Mouse (Mus musculus) liver, adult 2 months (tissue): ENCODE data around the gene Mdga1. TPM values are rescaled to one million over a fixed set of nuclear protein-coding genes. Genes with fewer than 3 reads are reported as not detected.

Experiments used
- DNase-seq: peaks from one replicate; pipeline ENCODE4 v3.0.0-alpha.2; 2011; ENCODE audit warnings: low read depth, low spot score; ENCODE audit errors: extremely low read depth
- H3K27ac ChIP-seq: fragments of 200-500 bp; replicated peaks from 2 replicates; pipeline ENCODE4 v1.5.1; 2012; ENCODE audit warnings: low read depth, mild to moderate bottlenecking, control low read depth, inconsistent platforms, low read length; ENCODE audit not compliant: insufficient read depth
- H3K27me3 ChIP-seq: fragments of 200-500 bp; 2 replicates; pipeline ENCODE4 v1.6.1; 2012; ENCODE audit warnings: mild to moderate bottlenecking, moderate library complexity, low read length, inconsistent platforms; ENCODE audit not compliant: control insufficient read depth, insufficient read depth
- H3K36me3 ChIP-seq: fragments of 200-500 bp; 2 replicates; pipeline ENCODE4 v1.6.1; 2012; ENCODE audit warnings: low read length, inconsistent platforms; ENCODE audit not compliant: control insufficient read depth, insufficient read depth
- H3K4me1 ChIP-seq: fragments of 200-500 bp; 2 replicates; pipeline ENCODE4 v1.6.1; 2011; ENCODE audit warnings: low read length; ENCODE audit not compliant: control insufficient read depth, insufficient read depth
- H3K4me3 ChIP-seq: fragments of 200-500 bp; 2 replicates; pipeline ENCODE4 v1.5.1; 2011; ENCODE audit warnings: low read depth, mild to moderate bottlenecking, control low read depth, low read length, moderate library complexity; ENCODE audit not compliant: insufficient read depth
- H3K79me2 ChIP-seq: fragments of 200-500 bp; 2 replicates; pipeline ENCODE4 v1.6.1; 2012; ENCODE audit warnings: inconsistent platforms, mild to moderate bottlenecking, low read length, moderate library complexity; ENCODE audit not compliant: control insufficient read depth, insufficient read depth
- H3K9ac ChIP-seq: fragments of 200-500 bp; 2 replicates; pipeline ENCODE4 v1.6.1; 2012; ENCODE audit warnings: low read depth, mild to moderate bottlenecking, control low read depth, inconsistent platforms, low read length
- CTCF ChIP-seq: fragments of 200-500 bp; IDR thresholded peaks from 2 replicates; pipeline ENCODE4 v1.5.1; 2011; ENCODE audit warnings: low read depth, low read length, control low read depth
- POLR2A ChIP-seq: fragments of 200-500 bp; IDR thresholded peaks from 2 replicates; pipeline ENCODE4 v1.6.1; 2011; ENCODE audit warnings: low read length, control low read depth; ENCODE audit not compliant: insufficient read depth; ENCODE audit errors: extremely low read depth
- WGBS: fragments of 180-500 bp; shearing (Covaris S2); methylation state at CpG from one replicate; pipeline ENCODE4 v1.1.7; 2018; 5-methylcytosine and 5-hydroxymethylcytosine counted together
- polyA plus RNA-seq: library from polyadenylated mRNA; depleted of rRNA; stranded (reverse); fragments of >200 nt; gene quantifications from 2 replicates; pipeline ENCODE4 v1.2.3, GENCODE M21; 2012
- total RNA-seq: library from RNA; depleted of rRNA; stranded (reverse); fragments of >200 nt; gene quantifications from 2 replicates; pipeline ENCODE4 v1.2.3, GENCODE M21; 2014

Mdga1 gene
- total and polyA plus RNA-seq, 2 experiments: 0.09 to 0.64 TPM

DNA sequence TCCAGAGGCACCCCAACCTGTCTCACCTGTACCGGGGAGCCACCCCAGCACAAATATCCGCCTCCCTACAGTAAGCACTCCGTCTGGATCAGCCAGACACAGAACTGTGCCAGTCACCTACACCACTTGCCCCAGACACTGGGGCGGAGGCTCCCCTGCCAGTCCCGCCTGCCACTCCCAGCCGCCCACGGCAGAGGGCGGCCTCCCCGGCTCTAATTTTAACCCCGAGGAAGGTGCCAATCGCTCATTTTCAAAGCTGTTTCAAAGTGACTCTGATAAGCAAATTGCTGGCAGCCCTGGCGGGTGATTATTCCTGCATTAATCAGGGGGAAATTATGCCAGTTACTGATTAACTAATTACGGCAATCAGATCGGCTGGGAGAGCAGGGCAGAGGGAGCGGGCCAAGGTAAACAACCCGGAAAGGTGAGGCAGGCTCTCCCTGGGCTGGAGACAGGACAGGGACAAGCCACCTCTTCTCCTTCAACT is 41.1 kb downstream of the Mdga1 start:
- Histone ChIP-seq H3K36me3 (no peaks in the 10 kb centered on the region), H3K27ac (no peak overlapping the region), H3K4me1 (no peaks in the 10 kb centered on the region), H3K79me2 (no peaks in the 10 kb centered on the region), H3K4me3 (peak overlapping the region; percentile 9; the same call in 1 of the 2 replicates), H3K27me3 (no peaks in the 10 kb centered on the region), H3K9ac (no peak overlapping the region)
- WGBS: 14% methylated on average over 16 of the region's 16 CpGs
- no peak for TF ChIP-seq POLR2A
- TF ChIP-seq CTCF: peak; percentile 35; the same call in 1 of the 2 replicates
- DNase-seq: peak; percentile 93

DNA sequence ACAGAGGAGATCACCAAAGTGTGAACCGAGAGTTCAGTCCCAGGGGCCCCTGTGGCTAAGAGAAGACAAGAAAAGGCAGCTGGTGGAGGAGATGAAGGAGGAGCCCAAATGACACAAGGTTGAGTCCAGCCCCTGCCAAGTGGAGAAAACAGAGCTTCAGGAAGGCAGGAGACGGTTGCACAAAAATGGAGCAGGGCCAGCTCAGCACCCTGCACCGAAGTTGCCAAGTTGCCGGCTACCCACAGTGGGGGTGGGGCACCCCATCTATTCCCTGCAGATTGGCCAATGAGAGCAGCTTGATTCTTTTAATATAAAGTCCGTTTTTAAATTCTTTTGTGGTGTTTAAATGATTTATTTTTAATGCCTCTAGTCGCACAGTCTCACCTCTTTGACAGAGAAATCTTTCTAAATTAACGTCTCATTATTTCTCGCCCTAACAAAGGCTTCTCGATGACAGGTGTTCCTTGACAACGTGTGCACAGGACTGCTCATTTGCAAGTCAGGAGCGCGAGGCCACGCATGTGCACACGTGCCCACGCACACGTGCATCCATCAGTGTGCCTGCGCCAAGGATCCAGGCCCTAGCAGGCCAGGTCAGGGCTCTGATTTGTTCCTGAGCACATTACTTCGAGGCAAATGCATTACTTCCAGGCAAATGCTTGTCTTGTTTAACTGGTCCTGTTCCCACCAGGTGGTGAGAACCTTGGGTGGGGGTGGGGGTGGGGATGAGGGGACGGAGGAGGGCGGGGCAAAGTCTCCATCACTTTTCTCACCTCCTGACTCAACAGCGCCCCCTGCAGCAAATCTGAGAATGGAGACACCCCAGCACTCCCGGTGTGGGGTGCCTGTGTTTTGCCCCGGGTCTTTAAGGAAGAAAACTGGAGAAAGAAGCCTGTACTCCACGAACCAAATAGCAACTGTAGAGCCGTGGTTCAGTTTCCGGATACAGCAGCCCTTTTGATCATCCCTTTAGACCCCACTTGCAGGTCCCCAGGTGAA is 44.0 kb downstream of the Mdga1 start:
- Histone ChIP-seq H3K27ac (no peak overlapping the region), H3K27me3 (no peaks in the 10 kb centered on the region), H3K79me2 (no peaks in the 10 kb centered on the region), H3K4me3 (no peak overlapping the region), H3K36me3 (no peaks in the 10 kb centered on the region), H3K4me1 (no peaks in the 10 kb centered on the region), H3K9ac (no peak overlapping the region)
- no peak for DNase-seq
- WGBS: 63% methylated on average over 26 of the region's 26 CpGs
- no peak for TF ChIP-seq POLR2A
- TF ChIP-seq CTCF: no peak

DNA sequence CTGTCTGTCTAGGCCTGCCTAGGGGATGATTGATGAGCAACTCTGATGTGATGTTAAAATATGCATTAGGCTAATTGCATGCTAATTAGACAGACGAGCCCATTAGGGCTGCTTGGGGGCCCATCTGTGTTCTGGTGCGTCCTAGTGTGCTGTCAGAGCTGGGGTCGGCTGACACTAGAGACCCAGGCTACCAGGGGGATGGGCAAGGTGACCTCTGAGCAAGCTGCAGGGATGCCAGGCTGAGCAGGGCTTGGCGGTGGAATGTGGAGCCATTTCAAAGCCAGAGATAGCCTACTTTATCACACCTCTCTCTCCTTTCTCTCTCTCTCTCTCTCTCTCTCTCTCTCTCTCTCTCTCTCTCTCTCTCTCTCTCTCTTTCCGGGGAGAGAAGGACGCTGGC is 49.8 kb downstream of the Mdga1 start:
- no peak for DNase-seq
- Histone ChIP-seq H3K36me3 (no peaks in the 10 kb centered on the region), H3K27me3 (no peaks in the 10 kb centered on the region), H3K27ac (no peak overlapping the region), H3K4me3 (no peak overlapping the region), H3K4me1 (no peaks in the 10 kb centered on the region), H3K79me2 (no peaks in the 10 kb centered on the region), H3K9ac (no peak overlapping the region)
- no peak for TF ChIP-seq POLR2A
- TF ChIP-seq CTCF: no peak
- 75% methylated on average over 6 of the region's 6 CpGs for WGBS

DNA sequence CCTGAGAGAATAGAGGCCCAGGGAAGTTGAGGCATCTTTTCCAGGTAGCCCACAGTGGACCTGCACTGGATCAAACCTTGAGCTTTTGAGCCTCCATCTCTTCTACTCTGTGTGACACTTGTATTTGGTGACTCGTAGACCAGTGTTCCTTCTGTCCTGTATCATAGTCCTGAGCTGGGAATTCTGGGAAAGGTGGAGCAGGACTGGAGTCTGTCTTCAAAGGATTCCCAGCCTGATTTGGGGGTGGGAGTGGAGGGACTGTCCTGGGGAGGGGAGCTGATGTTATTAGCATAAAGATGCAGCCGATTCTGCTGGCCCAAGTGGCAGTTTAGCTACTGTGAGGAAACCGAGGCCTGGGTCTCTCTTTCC is 50.4 kb downstream of the Mdga1 start:
- Histone ChIP-seq H3K9ac (no peak overlapping the region), H3K27ac (no peak overlapping the region), H3K4me3 (no peak overlapping the region), H3K27me3 (no peaks in the 10 kb centered on the region), H3K36me3 (no peaks in the 10 kb centered on the region), H3K4me1 (no peaks in the 10 kb centered on the region), H3K79me2 (no peaks in the 10 kb centered on the region)
- 97% methylated on average over 3 of the region's 3 CpGs for WGBS
- no peak for DNase-seq
- no peak for TF ChIP-seq CTCF
- TF ChIP-seq POLR2A: no peak

GRCm38 (mm10) chr17:29918791-29919551 is 50.9 kb downstream of the Mdga1 start:
- 83% methylated on average over 13 of the region's 13 CpGs for WGBS
- H3K79me2 ChIP-seq: no peaks in the 10 kb centered on the region

More at GRCm38 (mm10) chr17:29918791-29919551, 50.9 kb downstream of the Mdga1 start:
- no peak overlapping the region for H3K9ac ChIP-seq
- H3K27ac ChIP-seq: no peak overlapping the region
- H3K4me1 ChIP-seq: no peaks in the 10 kb centered on the region
- H3K4me3 ChIP-seq: no peak overlapping the region
- TF ChIP-seq POLR2A: no peak
- TF ChIP-seq CTCF: no peak
- no peaks in the 10 kb centered on the region for H3K36me3 ChIP-seq
- DNase-seq: no peak
- H3K27me3 ChIP-seq: no peaks in the 10 kb centered on the region
